Mouse (Mus musculus) cortical plate, adult 2 months (tissue): Measurements from ENCODE around the gene Prrxl1. TPM values are rescaled to one million over a fixed set of nuclear protein-coding genes. Genes with fewer than 3 reads are reported as not detected.

Experiments used
- H3K27ac ChIP-seq: fragments of 200-500 bp; 2 replicates; pipeline ENCODE4 v1.5.1; 2012; ENCODE audit warnings: low read length, control low read depth, inconsistent platforms; ENCODE audit not compliant: insufficient read depth
- H3K4me1 ChIP-seq: fragments of 200-500 bp; 2 replicates; pipeline ENCODE4 v1.6.1; 2011; ENCODE audit warnings: low read length; ENCODE audit not compliant: control insufficient read depth, insufficient read depth
- H3K4me3 ChIP-seq: fragments of 200-500 bp; 2 replicates; pipeline ENCODE4 v1.5.1; 2011; ENCODE audit warnings: mild to moderate bottlenecking, low read length, control low read depth; ENCODE audit not compliant: insufficient read depth
- CTCF ChIP-seq: fragments of 200-500 bp; IDR thresholded peaks from 2 replicates; pipeline ENCODE4 v1.5.1; 2011; ENCODE audit warnings: mild to moderate bottlenecking, control low read depth, low read length; ENCODE audit not compliant: insufficient read depth; ENCODE audit errors: extremely low read depth
- POLR2A ChIP-seq: fragments of 200-500 bp; IDR thresholded peaks from 2 replicates; pipeline ENCODE4 v1.6.1; 2011; ENCODE audit warnings: mild to moderate bottlenecking, low read length, control low read depth; ENCODE audit not compliant: insufficient read depth; ENCODE audit errors: extremely low read depth
- polyA plus RNA-seq: library from polyadenylated mRNA; depleted of rRNA; stranded (reverse); fragments of >200 nt; gene quantifications from 2 replicates; pipeline ENCODE4 v1.2.3, GENCODE M21; 2012; rRNA removed

The Prrxl1 gene
- polyA plus RNA-seq, 1 experiment: 0.06 TPM

- H3K4me3 ChIP-seq: no peak overlapping the region
- H3K27ac ChIP-seq: no peak overlapping the region
- no peaks in the 10 kb centered on the region for H3K4me1 ChIP-seq
- TF ChIP-seq POLR2A (no peak), CTCF (no peak)
These were observed 79.4 kb downstream of the Prrxl1 start for GRCm38 (mm10) chr14:32678565-32678964.

- Histone ChIP-seq H3K4me1 (peaks cover 3% of the 10 kb centered on the region; the same call in 1 of the 2 replicates), H3K4me3 (no peak overlapping the region), H3K27ac (no peak overlapping the region)
- TF ChIP-seq CTCF (no peak), POLR2A (no peak)
These were observed 82.4 kb downstream of the Prrxl1 start for GRCm38 (mm10) chr14:32681603-32682002.

- Histone ChIP-seq H3K4me3 (no peak overlapping the region), H3K4me1 (peaks cover 3% of the 10 kb centered on the region; the same call in 1 of the 2 replicates), H3K27ac (no peak overlapping the region)
- TF ChIP-seq POLR2A: no peak
- no peak for TF ChIP-seq CTCF
These were observed 83.3 kb downstream of the Prrxl1 start for GRCm38 (mm10) chr14:32682536-32682935.

GRCm38 (mm10) chr14:32683251-32683838 is 84.1 kb downstream of the Prrxl1 start:
- TF ChIP-seq POLR2A: no peak
- no peak for TF ChIP-seq CTCF

GRCm38 (mm10) chr14:32683982-32684734 is 85.0 kb downstream of the Prrxl1 start:
- no peak for TF ChIP-seq POLR2A
- TF ChIP-seq CTCF: no peak
- H3K27ac ChIP-seq: no peak overlapping the region
- H3K4me3 ChIP-seq: no peak overlapping the region
- peaks cover 3% of the 10 kb centered on the region; the same call in 1 of the 2 replicates for H3K4me1 ChIP-seq

More at GRCm38 (mm10) chr14:32683251-32683838, 84.1 kb downstream of the Prrxl1 start:
- Histone ChIP-seq H3K4me3 (no peak overlapping the region), H3K4me1 (peaks cover 3% of the 10 kb centered on the region; the same call in 1 of the 2 replicates), H3K27ac (no peak overlapping the region)

GRCm38 (mm10) chr14:32684735-32685105 is 85.5 kb downstream of the Prrxl1 start:
- no peak for TF ChIP-seq POLR2A
- TF ChIP-seq CTCF: no peak
- no peak overlapping the region for H3K4me3 ChIP-seq
- peaks cover 3% of the 10 kb centered on the region; the same call in 1 of the 2 replicates for H3K4me1 ChIP-seq
- H3K27ac ChIP-seq: no peak overlapping the region

- TF ChIP-seq CTCF (no peak), POLR2A (no peak)
- H3K4me3 ChIP-seq: no peak within 1 kb of the TSS
- no peak within 1 kb of the TSS for H3K27ac ChIP-seq
- H3K4me1 ChIP-seq: peaks cover 3% of the 10 kb centered on the region; the same call in 1 of the 2 replicates
These were observed 86.1 kb downstream of the Prrxl1 start, which contains the start of gene 3425401B19Rik for GRCm38 (mm10) chr14:32685124-32685826. Gene 3425401B19Rik (minus strand): TSS chr14:32685293.

GRCm38 (mm10) chr14:32695906-32696305 is 96.7 kb downstream of the Prrxl1 start:
- no peaks in the 10 kb centered on the region for H3K4me1 ChIP-seq
- no peak overlapping the region for H3K27ac ChIP-seq
- H3K4me3 ChIP-seq: no peak overlapping the region
- TF ChIP-seq POLR2A: no peak
- no peak for TF ChIP-seq CTCF

- Histone ChIP-seq H3K4me1 (no peaks in the 10 kb centered on the region), H3K4me3 (no peak overlapping the region), H3K27ac (no peak overlapping the region)
- TF ChIP-seq POLR2A (no peak), CTCF (no peak)
These were observed 97.1 kb downstream of the Prrxl1 start for GRCm38 (mm10) chr14:32696344-32696743.

GRCm38 (mm10) chr14:32697774-32698173 is 98.6 kb downstream of the Prrxl1 start:
- no peak overlapping the region for H3K27ac ChIP-seq
- no peak overlapping the region for H3K4me3 ChIP-seq
- TF ChIP-seq CTCF (no peak), POLR2A (no peak)
- H3K4me1 ChIP-seq: no peaks in the 10 kb centered on the region

- Histone ChIP-seq H3K4me3 (no peak overlapping the region), H3K4me1 (no peaks in the 10 kb centered on the region), H3K27ac (no peak overlapping the region)
- TF ChIP-seq POLR2A (no peak), CTCF (no peak)
These were observed 99.3 kb downstream of the Prrxl1 start for GRCm38 (mm10) chr14:32698556-32698955.

Other genes starting within 250 kb of the Prrxl1 start
- 0.38 and 0.54 TPM in 2 replicates for gene 1700024G13Rik, start 211.0 kb upstream of the Prrxl1 start, polyA plus RNA-seq
- 0.32 and 0.75 TPM in 2 replicates for gene Slc18a3, start 134.6 kb upstream of the Prrxl1 start, polyA plus RNA-seq
- 0.32 and 1.6 TPM in 2 replicates for gene Chat, start 133.4 kb upstream of the Prrxl1 start, polyA plus RNA-seq
- 12.0 and 13.4 TPM in 2 replicates for gene Ercc6, start 85.9 kb upstream of the Prrxl1 start, polyA plus RNA-seq
- 0.21 and 0.25 TPM in 2 replicates for gene 3425401B19Rik, start 85.9 kb downstream of the Prrxl1 start, polyA plus RNA-seq
- gene Tmem273, start 186.6 kb downstream of the Prrxl1 start, polyA plus RNA-seq: 2.2 and 2.5 TPM in 2 replicates
- gene Fam170b, start 234.6 kb downstream of the Prrxl1 start, polyA plus RNA-seq: not detected in 2 replicates